In genomic region chr4:155465607-155466006, GRCm38 (mm10) we compare ENCODE assay signal across 33 mouse cellular contexts. TPM values are rescaled to one million over a fixed set of nuclear protein-coding genes. Genes with fewer than 3 reads are reported as not detected.
"Had no signal": no experiment of that assay in that cellular context is flagged by ENCODE, and none has a peak within 500 bp of the region (broad histone marks: within the 10 kb centered on the region; RNA-seq: fewer than 3 reads in every experiment).

No protein-coding gene starts in this region.

- H3K36me3 ChIP-seq: heart, embryonic 13.5 days; heart, embryonic 15.5 days; hindbrain, embryonic 10.5 days; hindbrain, embryonic 12.5 days; hindbrain, embryonic 13.5 days; hindbrain, embryonic 15.5 days; intestine, embryonic 15.5 days; kidney, embryonic 15.5 days had no signal

- H3K9me3 ChIP-seq: heart, embryonic 13.5 days; heart, embryonic 15.5 days; hindbrain, embryonic 10.5 days; hindbrain, embryonic 12.5 days; hindbrain, embryonic 13.5 days; hindbrain, embryonic 15.5 days; intestine, embryonic 15.5 days; kidney, embryonic 15.5 days had no signal

- H3K27ac ChIP-seq: heart, embryonic 13.5 days; heart, embryonic 15.5 days; hindbrain, embryonic 10.5 days; hindbrain, embryonic 12.5 days; hindbrain, embryonic 13.5 days; hindbrain, embryonic 14.5 days; hindbrain, embryonic 15.5 days; hindbrain, postnatal 0 days; intestine, embryonic 15.5 days; kidney, embryonic 15.5 days; kidney, postnatal 0 days; layer of hippocampus, adult 2 months; left cerebral cortex, adult 2 months had no signal

- H3K4me1 ChIP-seq: hindbrain, embryonic 13.5 days; intestine, embryonic 15.5 days had no signal

- H3K4me3 ChIP-seq: heart, embryonic 13.5 days; heart, embryonic 15.5 days; hindbrain, embryonic 10.5 days; hindbrain, embryonic 12.5 days; hindbrain, embryonic 13.5 days; hindbrain, embryonic 15.5 days; intestine, embryonic 15.5 days; kidney, embryonic 15.5 days; layer of hippocampus, adult 2 months; left cerebral cortex, adult 2 months had no signal

- DNase-seq: heart, postnatal 10 days; heart, postnatal 14 days; heart, postnatal 36 days; heart, postnatal 4 days; kidney, adult 11 months; kidney, adult 18-20 months; kidney, adult 2 months; kidney, adult 8-10 months; kidney, adult 9 months; kidney, postnatal 10 days; kidney, postnatal 14 days; kidney, postnatal 25 days; kidney, postnatal 36 days; kidney, postnatal 4 days; layer of hippocampus, adult 9-11 months; layer of hippocampus, postnatal 36 days had no signal

- H3K27me3 ChIP-seq: intestine, embryonic 15.5 days; kidney, embryonic 15.5 days had no signal

RNA-seq across cellular contexts. Expression of gene Tmem52, which starts 3.3 kb away (rescaled TPM):
- total RNA-seq: heart, postnatal 4 days; hematopoietic stem cell, adult 5-6 weeks had no signal
- polyA plus RNA-seq: heart, embryonic 13.5 days; heart, embryonic 14.5 days; heart, embryonic 15.5 days; heart, embryonic 16.5 days; hindbrain, embryonic 12.5 days; hindbrain, embryonic 13.5 days; inflammation-experienced regulatory T-cells, adult 6 months had no signal
